Mouse (Mus musculus): ENCODE data around the gene Actr3. TPM values are rescaled to one million over a fixed set of nuclear protein-coding genes. Genes with fewer than 3 reads are reported as not detected.
"Not testable (repeated sequence)": the region's sequence is repeated elsewhere in the genome, so short reads cannot be mapped to it uniquely, and the experiment has no call there.

The Actr3 gene
- polyA plus RNA-seq, 1 experiment from 2014 or later = 223 TPM

- Histone ChIP-seq H3K4me2 (replicated peaks; ENCODE audit: low read depth) (no peak overlapping the region), H3K4me1 (replicated peaks; ENCODE audit: control insufficient read depth, insufficient read depth, low read length) (0 out of 2 replicates have a peak, but pooled peaks cover 3% of the 10 kb centered on the region), H3K9ac (ENCODE audit: low read depth, low read length) (no peak overlapping the region), H3K36me3 (ENCODE audit: control insufficient read depth, insufficient read depth) (peaks cover 16% of the 10 kb centered on the region), H3K9me3 (ENCODE audit: control insufficient read depth) (no peaks in the 10 kb centered on the region), H3K4me3 (ENCODE audit: low read depth, low read length) (no peak overlapping the region), H3K27me3 (replicated peaks; ENCODE audit: control insufficient read depth, insufficient read depth, low read length) (no peaks in the 10 kb centered on the region), H3K27ac (ENCODE audit: low read depth, low read length) (no peak overlapping the region)
- no peak for ATAC-seq
- 43% methylated on average over 2 of the region's 2 CpGs for WGBS
- TF ChIP-seq CTCF (IDR thresholded peaks at IDR 0.05; ENCODE audit: low read depth) = no peak
These were observed 15.6 kb downstream of the Actr3 start for GRCm38 (mm10) chr1:125419906-125420305.

DNA sequence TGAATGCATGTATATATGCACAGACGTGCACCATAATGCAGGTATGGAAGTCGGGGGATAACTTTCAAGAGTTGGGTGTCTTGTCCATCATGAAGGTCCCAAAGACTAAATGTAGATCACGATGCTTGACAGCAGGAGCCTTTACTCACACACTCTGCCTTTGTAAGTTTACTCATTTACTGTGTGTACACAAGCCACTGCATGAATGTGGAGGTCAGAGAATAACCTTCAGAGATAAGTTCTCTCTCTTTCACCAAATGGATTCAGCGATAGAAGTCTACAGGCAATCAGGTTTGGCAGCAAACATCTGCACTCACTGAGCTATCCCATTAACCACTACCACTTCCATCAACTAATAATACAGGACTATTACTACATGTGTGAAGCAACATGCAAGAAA is 16.8 kb downstream of the Actr3 start:
- 58% methylated on average over 4 of the region's 4 CpGs for WGBS
- no peak overlapping the region for H3K27ac ChIP-seq (ENCODE audit: low read depth, low read length)
- H3K4me1 ChIP-seq (replicated peaks; ENCODE audit: control insufficient read depth, insufficient read depth, low read length) = 0 out of 2 replicates have a peak, but pooled peaks cover 3% of the 10 kb centered on the region
- no peak for ATAC-seq
- H3K4me3 ChIP-seq (ENCODE audit: low read depth, low read length) = no peak overlapping the region
- H3K27me3 ChIP-seq (replicated peaks; ENCODE audit: control insufficient read depth, insufficient read depth, low read length) = no peaks in the 10 kb centered on the region
- H3K9ac ChIP-seq (ENCODE audit: low read depth, low read length) = no peak overlapping the region
- H3K4me2 ChIP-seq (replicated peaks; ENCODE audit: low read depth) = no peak overlapping the region
- no peaks in the 10 kb centered on the region for H3K9me3 ChIP-seq (ENCODE audit: control insufficient read depth)
- H3K36me3 ChIP-seq (ENCODE audit: control insufficient read depth, insufficient read depth) = peaks cover 18% of the 10 kb centered on the region
- no peak for TF ChIP-seq CTCF (IDR thresholded peaks at IDR 0.05; ENCODE audit: low read depth)

GRCm38 (mm10) chr1:125407220-125407619 is 28.3 kb downstream of the Actr3 start:
- H3K36me3 ChIP-seq (ENCODE audit: control insufficient read depth, insufficient read depth) = peaks cover 64% of the 10 kb centered on the region

GRCm38 (mm10) chr1:125395391-125395790 is 40.1 kb downstream of the Actr3 start:
- Histone ChIP-seq H3K9me3 (ENCODE audit: control insufficient read depth) (no peaks in the 10 kb centered on the region), H3K27me3 (replicated peaks; ENCODE audit: control insufficient read depth, insufficient read depth, low read length) (no peaks in the 10 kb centered on the region), H3K4me2 (replicated peaks; ENCODE audit: low read depth) (no peak overlapping the region), H3K36me3 (ENCODE audit: control insufficient read depth, insufficient read depth) (peaks cover 66% of the 10 kb centered on the region), H3K9ac (ENCODE audit: low read depth, low read length) (no peak overlapping the region), H3K4me3 (ENCODE audit: low read depth, low read length) (no peak overlapping the region), H3K4me1 (replicated peaks; ENCODE audit: control insufficient read depth, insufficient read depth, low read length) (no peaks in the 10 kb centered on the region), H3K27ac (ENCODE audit: low read depth, low read length) (no peak overlapping the region)
- no peak for TF ChIP-seq CTCF (IDR thresholded peaks at IDR 0.05; ENCODE audit: low read depth)
- ATAC-seq = no peak
- 88% methylated on average over 1 of the region's 1 CpGs for WGBS

More at GRCm38 (mm10) chr1:125407220-125407619, 28.3 kb downstream of the Actr3 start:
- Histone ChIP-seq H3K27ac (ENCODE audit: low read depth, low read length) (no peak overlapping the region), H3K27me3 (replicated peaks; ENCODE audit: control insufficient read depth, insufficient read depth, low read length) (no peaks in the 10 kb centered on the region), H3K9ac (ENCODE audit: low read depth, low read length) (no peak overlapping the region), H3K4me1 (replicated peaks; ENCODE audit: control insufficient read depth, insufficient read depth, low read length) (no peaks in the 10 kb centered on the region), H3K9me3 (ENCODE audit: control insufficient read depth) (no peaks in the 10 kb centered on the region), H3K4me2 (replicated peaks; ENCODE audit: low read depth) (no peak overlapping the region), H3K4me3 (ENCODE audit: low read depth, low read length) (no peak overlapping the region)
- ATAC-seq = no peak
- TF ChIP-seq CTCF (IDR thresholded peaks at IDR 0.05; ENCODE audit: low read depth) = no peak
- WGBS = 82% methylated on average over 6 of the region's 6 CpGs

DNA sequence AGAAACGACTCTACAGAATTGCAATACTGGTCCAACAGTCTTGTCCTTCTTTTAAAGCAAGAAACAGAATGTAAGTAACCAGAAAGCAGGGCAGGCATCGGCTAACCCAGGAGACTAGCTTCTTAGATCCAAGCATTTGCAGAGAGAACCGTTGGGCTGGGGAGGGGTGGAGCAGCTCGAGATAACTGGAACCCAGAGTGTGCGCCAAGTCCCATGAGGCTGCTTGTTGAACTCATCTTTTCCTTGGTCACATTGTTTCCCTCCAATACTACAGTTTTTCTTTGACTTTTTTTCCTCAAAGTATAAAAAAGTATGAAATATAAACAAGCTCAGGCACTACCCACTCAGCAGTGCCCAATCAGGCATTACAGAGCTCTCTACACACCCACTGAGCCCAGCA is 42.2 kb downstream of the Actr3 start:
- H3K9ac ChIP-seq (ENCODE audit: low read depth, low read length); H3K27me3 ChIP-seq (replicated peaks; ENCODE audit: control insufficient read depth, insufficient read depth, low read length); H3K4me3 ChIP-seq (ENCODE audit: low read depth, low read length); ATAC-seq; H3K27ac ChIP-seq (ENCODE audit: low read depth, low read length); H3K4me1 ChIP-seq (replicated peaks; ENCODE audit: control insufficient read depth, insufficient read depth, low read length); H3K4me2 ChIP-seq (replicated peaks; ENCODE audit: low read depth); H3K9me3 ChIP-seq (ENCODE audit: control insufficient read depth): not testable (repeated sequence)
- WGBS = 84% methylated on average over 5 of the region's 5 CpGs
- peaks cover 52% of the 10 kb centered on the region for H3K36me3 ChIP-seq (ENCODE audit: control insufficient read depth, insufficient read depth)

GRCm38 (mm10) chr1:125390065-125390754 is 45.3 kb downstream of the Actr3 start:
- not testable (repeated sequence) for H3K27ac ChIP-seq (ENCODE audit: low read depth, low read length); H3K4me1 ChIP-seq (replicated peaks; ENCODE audit: control insufficient read depth, insufficient read depth, low read length); H3K4me2 ChIP-seq (replicated peaks; ENCODE audit: low read depth); H3K27me3 ChIP-seq (replicated peaks; ENCODE audit: control insufficient read depth, insufficient read depth, low read length); ATAC-seq; H3K9ac ChIP-seq (ENCODE audit: low read depth, low read length); H3K4me3 ChIP-seq (ENCODE audit: low read depth, low read length); H3K9me3 ChIP-seq (ENCODE audit: control insufficient read depth)
- WGBS = 71% methylated on average over 4 of the region's 4 CpGs
- H3K36me3 ChIP-seq (ENCODE audit: control insufficient read depth, insufficient read depth) = peaks cover 27% of the 10 kb centered on the region

- peaks cover 24% of the 10 kb centered on the region for H3K36me3 ChIP-seq (ENCODE audit: control insufficient read depth, insufficient read depth)
- not testable (repeated sequence) for H3K27ac ChIP-seq (ENCODE audit: low read depth, low read length); H3K9me3 ChIP-seq (ENCODE audit: control insufficient read depth); H3K4me2 ChIP-seq (replicated peaks; ENCODE audit: low read depth); ATAC-seq; H3K4me3 ChIP-seq (ENCODE audit: low read depth, low read length); H3K27me3 ChIP-seq (replicated peaks; ENCODE audit: control insufficient read depth, insufficient read depth, low read length); H3K4me1 ChIP-seq (replicated peaks; ENCODE audit: control insufficient read depth, insufficient read depth, low read length); H3K9ac ChIP-seq (ENCODE audit: low read depth, low read length)
- WGBS = 42% methylated on average over 1 of the region's 1 CpGs
These were observed 45.9 kb downstream of the Actr3 start for GRCm38 (mm10) chr1:125389634-125390033.
